Mouse (Mus musculus) brown adipose tissue, adult 24 weeks (tissue): ENCODE measurements around the gene Dmpk. TPM values are rescaled to one million over a fixed set of nuclear protein-coding genes. Genes with fewer than 3 reads are reported as not detected.

Source experiments
- H3K27ac ChIP-seq: fragments of 200-500 bp; replicated peaks from 2 replicates; pipeline ENCODE4 v1.5.1; 2012; ENCODE audit warnings: low read depth, mild to moderate bottlenecking, low read length
- H3K4me1 ChIP-seq: fragments of 200-500 bp; 2 replicates; pipeline ENCODE4 v1.6.1; 2012; ENCODE audit warnings: low read length, mixed read lengths; ENCODE audit not compliant: control insufficient read depth, insufficient read depth, insufficient read length
- H3K4me3 ChIP-seq: fragments of 200-500 bp; 2 replicates; pipeline ENCODE4 v1.5.1; 2012; ENCODE audit warnings: low read depth, mild to moderate bottlenecking, low read length, moderate library complexity; ENCODE audit not compliant: insufficient read depth
- polyA plus RNA-seq: library from polyadenylated mRNA; stranded (reverse); fragments of >200 nt; gene quantifications from 2 replicates; pipeline ENCODE4 v1.2.4, GENCODE M21; 2012; ENCODE audit not compliant: missing spikeins, insufficient read depth, insufficient read length

Gene Dmpk
- polyA plus RNA-seq, 1 experiment = 72.5 TPM

DNA sequence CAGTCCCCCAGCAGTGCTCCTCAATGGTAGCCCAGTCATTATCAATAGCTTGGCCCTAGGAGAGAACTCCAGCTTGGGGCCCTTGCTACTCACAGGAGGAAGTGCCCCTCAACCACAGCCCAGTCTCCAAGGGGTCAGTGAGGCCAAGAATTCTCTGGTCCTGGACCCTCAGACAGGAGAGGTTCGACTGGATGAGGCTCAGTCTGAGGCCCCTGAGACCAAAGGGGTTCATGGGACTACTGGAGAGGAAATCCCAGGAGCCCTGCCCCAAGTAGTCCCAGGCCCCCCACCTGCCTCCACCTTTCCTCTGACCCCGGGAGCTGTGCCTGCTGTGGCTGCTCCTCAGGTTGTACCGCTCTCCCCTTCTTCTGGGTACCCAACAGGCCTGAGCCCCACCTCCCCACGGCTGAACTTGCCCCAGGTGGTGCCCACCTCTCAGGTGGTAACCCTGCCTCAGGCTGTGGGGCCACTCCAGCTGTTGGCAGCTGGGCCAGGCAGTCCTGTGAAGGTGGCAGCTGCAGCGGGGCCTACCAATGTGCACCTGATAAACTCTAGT is 12.8 kb downstream of the Dmpk start:
- peaks cover 5% of the 10 kb centered on the region; the same call in 1 of the 2 replicates for H3K4me1 ChIP-seq
- no peak overlapping the region for H3K27ac ChIP-seq
- H3K4me3 ChIP-seq = no peak overlapping the region

DNA sequence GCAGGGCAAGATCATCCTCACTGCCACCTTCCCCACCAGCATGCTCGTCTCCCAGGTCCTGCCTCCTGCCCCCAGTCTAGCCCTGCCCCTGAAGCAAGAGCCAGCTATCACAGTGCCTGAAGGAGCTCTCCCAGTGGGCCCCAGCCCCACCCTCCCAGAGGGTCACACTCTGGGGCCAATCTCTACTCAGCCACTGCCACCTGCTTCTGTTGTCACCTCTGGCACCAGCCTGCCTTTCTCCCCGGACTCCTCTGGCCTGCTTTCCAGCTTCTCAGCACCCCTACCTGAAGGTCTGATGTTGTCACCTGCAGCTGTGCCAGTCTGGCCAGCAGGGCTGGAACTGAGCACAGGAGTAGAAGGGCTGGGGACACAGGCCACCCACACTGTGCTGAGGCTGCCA is 13.6 kb downstream of the Dmpk start:
- Histone ChIP-seq H3K4me1 (peaks cover 5% of the 10 kb centered on the region; the same call in 1 of the 2 replicates), H3K4me3 (no peak overlapping the region), H3K27ac (no peak overlapping the region)

DNA sequence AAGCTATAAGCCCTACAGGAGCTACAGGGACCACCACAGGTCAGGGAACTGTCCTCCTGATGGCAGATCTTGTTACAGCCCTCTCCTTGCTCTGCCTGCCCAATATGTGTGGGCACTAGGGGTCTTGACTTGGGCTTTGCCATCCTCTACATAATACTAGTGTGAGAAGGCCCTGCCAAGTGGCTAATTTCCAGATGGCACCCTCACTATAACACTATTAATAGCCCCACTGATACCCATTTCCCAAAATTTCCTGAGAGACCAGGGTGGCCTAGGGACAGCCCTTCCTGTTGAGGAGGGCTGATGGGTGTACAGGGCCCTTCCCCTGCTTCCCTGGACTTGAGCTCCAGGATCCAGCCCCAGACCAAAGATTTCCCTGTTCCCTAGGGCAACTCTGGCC is 14.2 kb downstream of the Dmpk start:
- Histone ChIP-seq H3K4me1 (peaks cover 5% of the 10 kb centered on the region; the same call in 1 of the 2 replicates), H3K4me3 (no peak overlapping the region), H3K27ac (no peak overlapping the region)

DNA sequence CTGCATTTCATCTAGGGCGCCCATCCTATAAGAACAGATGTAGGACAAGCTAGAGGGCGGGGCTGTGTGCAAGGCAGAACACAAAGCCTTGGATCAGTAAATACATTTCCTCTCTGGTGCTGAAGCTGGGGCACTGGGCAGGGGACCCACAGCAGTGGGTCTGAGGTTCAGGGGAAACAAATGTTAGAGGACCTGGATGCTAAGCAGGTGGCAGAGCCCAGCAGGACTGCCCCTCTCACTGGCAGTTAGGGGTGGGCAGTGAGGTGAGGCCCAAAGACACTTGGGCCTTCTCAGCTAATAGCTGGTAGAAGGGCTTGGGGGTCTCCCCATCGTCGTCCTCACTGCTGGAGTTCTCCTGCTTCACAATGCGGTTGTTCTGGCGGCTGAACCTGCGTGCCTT is 15.2 kb downstream of the Dmpk start:
- Histone ChIP-seq H3K4me1 (peaks cover 5% of the 10 kb centered on the region; the same call in 1 of the 2 replicates), H3K27ac (no peak overlapping the region), H3K4me3 (no peak overlapping the region)

DNA sequence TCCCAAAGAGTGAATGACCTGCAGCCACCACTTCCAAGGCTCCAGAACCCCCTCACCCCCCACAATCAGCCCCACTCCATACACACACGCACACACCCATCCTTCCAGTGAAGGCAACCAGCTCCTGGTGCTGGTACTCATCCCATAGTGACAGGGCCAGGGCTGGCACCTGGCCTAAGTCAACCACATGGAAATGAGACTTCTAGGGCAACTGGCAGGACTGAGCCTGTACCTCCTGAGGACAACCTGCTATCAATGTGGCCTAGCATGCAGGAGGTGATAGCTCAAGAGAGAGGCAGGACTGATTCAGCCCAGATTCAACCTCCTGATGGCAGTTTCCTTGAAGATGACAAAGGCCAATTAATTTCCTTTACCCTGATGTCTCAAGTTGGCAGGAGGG is 16.6 kb downstream of the Dmpk start:
- no peak overlapping the region for H3K27ac ChIP-seq
- H3K4me3 ChIP-seq = no peak overlapping the region
- H3K4me1 ChIP-seq = peaks cover 5% of the 10 kb centered on the region; the same call in 1 of the 2 replicates

DNA sequence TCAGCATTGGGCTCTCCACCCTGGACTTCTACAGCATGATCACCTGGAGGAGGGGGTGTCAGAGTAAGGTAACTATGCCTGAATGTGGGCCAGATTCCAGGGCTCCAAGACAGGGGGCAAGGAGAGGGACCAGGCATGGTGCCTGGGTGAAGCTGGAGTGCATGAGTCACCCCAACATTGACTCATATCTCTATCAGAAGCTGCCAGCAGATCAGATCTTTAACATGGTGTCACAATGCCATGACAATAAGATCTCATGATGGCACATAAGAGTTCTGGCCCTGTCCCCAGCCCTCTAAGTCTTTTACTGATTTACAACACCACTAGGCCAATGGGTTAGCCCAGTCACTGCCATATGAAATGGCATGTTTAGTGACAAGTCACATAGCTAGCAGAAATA is 20.1 kb downstream of the Dmpk start:
- H3K4me1 ChIP-seq = no peaks in the 10 kb centered on the region

DNA sequence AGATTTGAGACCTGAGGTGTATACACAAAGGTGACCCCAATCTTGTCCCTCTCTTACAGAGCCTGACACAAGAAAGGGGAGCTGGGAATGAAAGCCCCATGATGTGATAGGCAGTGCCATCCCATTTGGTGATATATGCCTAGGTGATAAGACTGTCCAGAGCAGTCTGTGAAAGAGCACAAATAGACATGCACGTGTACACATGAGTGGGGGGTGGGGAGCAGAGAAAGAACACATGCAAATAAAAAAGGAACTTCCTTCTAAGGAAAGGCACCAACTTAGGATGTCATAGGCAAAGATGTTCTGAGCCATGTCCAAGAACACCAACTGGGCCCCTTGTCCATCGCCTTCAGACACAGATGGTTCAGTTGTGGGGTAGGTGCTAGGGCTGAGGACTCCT is 20.8 kb downstream of the Dmpk start:
- Histone ChIP-seq H3K27ac (no peak overlapping the region), H3K4me3 (no peak overlapping the region), H3K4me1 (no peaks in the 10 kb centered on the region)

More for the DNA sequence above, 20.1 kb downstream of the Dmpk start:
- Histone ChIP-seq H3K27ac (no peak overlapping the region), H3K4me3 (no peak overlapping the region)

DNA sequence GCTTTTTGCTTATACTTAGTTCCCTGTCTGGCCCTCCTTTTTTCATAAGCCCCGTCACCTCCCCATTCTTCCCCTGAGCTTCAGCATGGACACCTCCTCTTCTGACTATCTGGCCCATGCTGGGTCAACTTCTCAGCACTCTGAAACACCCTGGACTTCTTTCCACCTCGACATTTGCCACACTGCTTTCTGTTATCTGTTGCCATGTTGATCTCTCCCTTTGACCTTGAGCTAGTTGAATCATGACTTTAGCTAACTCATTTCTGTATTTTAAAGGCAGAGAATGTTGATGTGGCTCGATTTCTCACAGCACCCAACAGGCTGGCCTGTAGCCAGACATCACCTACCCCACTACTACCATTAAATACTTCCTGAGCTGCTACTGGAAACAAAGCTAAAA is 23.8 kb downstream of the Dmpk start:
- H3K27ac ChIP-seq = no peak overlapping the region
- H3K4me1 ChIP-seq = no peaks in the 10 kb centered on the region
- H3K4me3 ChIP-seq = no peak overlapping the region

DNA sequence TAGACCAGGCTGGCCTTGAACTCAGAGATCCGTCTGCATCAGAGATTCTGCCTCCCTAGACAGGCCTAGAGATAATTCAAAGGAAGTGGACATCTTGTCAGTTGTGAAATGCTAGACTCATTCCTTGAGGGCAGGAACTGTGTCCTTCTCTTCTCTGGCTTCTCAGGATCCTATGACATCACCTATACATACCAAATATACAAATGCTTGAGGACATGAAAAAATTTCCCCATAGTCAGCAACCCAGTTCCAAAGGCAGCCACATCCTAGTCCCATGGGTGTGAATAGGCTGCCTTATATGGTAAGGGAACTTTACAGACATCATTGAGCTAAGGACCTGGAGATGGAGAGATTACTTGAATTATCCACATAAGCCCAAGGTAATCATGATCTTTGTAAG is 25.9 kb downstream of the Dmpk start:
- Histone ChIP-seq H3K4me1 (no peaks in the 10 kb centered on the region), H3K4me3 (no peak overlapping the region), H3K27ac (no peak overlapping the region)

DNA sequence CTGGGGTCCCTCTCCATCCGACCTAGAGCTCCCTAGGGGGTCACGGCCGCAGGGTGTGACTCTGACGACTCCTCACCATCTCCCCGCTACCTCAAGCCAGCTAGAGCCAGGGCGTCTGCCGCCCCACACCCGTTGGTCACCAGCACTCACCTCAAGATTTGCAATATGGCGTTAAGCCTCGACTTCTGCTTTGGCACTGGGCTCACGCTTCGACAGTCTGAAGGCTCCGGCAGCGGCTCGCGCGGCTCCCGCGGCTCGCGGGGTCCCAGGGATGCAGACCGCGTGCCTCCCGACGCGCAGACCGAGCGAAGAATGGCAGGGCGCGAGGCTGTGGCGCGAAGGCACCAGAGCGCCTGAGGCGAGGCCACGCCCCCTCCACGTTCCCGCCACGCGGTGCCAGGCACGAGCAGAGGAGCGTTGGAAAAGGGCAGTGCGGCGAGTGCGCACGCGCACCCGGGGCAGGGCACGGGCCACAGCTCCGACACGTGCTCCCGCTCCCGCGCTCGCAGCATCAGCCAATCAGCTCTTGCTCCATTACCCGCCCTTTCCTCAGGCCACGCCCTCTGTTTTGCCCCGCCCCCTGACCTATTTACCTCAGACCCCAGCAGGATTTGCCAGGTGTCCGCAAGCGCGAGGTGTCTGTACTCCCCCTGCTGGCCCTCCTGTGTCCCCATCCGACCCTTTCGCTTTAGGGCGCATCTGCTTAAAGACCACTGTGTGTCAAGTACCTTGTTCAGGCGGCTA is 34.6 kb downstream of the Dmpk start, which contains the start of gene Gm4969:
Gene Gm4969 (minus strand): TSS at position 341 of the 744 bp plus-strand sequence.
- H3K27ac ChIP-seq = no peak within 1 kb of the TSS
- H3K4me3 ChIP-seq = no peak within 1 kb of the TSS

DNA sequence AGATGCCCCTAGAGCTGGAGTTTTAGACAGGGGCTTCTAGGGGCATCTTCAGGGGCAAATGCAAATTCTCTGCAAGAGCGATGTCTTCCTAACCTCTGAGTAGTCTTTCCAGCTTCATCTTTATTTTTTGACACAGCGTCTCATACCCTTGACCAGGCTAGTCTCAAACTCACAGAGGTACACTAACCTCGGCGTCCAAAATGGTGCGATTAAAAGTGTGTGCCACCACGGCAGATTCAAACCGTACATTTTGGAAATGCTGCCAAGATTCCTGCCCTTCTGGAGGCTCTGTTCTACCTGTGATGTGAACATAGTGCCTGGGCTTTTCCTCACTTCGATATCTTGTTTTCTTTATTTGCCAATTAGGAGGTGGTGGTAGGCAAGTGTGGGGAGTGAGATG is 35.4 kb downstream of the Dmpk start:
- Histone ChIP-seq H3K4me3 (no peak overlapping the region), H3K4me1 (0 out of 2 replicates have a peak, but pooled peaks cover 6% of the 10 kb centered on the region), H3K27ac (no peak overlapping the region)

More for the DNA sequence above, 34.6 kb downstream of the Dmpk start, which contains the start of gene Gm4969:
- H3K4me1 ChIP-seq = 0 out of 2 replicates have a peak, but pooled peaks cover 6% of the 10 kb centered on the region

DNA sequence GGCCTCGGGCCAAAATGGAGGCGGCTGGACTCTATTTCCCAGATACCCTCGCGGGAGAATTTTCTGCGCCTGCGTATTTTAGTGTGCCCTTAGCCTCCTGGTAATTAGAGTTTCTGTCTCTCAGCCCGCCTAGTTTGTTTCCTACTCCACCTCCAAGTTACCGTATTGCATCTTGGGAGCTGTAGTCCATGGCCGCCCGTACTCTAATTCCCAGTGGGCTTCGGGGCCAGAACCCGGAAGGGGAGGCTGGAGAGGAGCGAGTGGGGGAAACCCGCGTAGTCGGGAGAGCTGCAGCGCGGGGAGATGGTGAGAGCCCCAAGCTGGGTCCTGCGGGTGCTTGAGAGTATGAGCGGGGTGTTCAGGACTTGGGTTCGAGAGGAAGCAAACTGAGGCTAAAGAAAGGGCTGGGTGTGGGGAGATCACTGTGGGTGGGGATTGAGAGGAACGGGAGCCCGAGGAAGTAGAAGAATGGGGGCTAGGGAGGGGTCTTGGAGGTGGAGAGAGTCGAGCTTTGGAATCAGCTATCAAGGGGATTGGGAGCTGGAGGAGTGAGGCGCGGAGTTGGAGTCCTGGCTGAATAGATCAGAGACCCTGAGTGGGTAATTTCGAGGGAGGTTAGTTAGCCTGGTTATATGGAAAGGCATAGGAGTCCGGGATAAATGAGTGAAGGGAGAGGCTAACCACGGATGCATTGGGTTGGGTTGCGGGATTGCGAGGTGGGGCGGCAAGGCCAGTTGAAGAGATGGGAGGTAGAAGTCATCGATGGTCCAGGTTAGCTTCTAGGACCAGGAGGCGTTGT is 36.2 kb downstream of the Dmpk start, which contains the start of gene Fbxo46:
Gene Fbxo46 (plus strand): TSS at position 229 of the 799 bp plus-strand sequence.
- H3K4me1 ChIP-seq = 0 out of 2 replicates have a peak, but pooled peaks cover 6% of the 10 kb centered on the region
- H3K27ac ChIP-seq = peak within 1 kb of the TSS; percentile 51
- peak within 1 kb of the TSS; percentile 89 for H3K4me3 ChIP-seq

DNA sequence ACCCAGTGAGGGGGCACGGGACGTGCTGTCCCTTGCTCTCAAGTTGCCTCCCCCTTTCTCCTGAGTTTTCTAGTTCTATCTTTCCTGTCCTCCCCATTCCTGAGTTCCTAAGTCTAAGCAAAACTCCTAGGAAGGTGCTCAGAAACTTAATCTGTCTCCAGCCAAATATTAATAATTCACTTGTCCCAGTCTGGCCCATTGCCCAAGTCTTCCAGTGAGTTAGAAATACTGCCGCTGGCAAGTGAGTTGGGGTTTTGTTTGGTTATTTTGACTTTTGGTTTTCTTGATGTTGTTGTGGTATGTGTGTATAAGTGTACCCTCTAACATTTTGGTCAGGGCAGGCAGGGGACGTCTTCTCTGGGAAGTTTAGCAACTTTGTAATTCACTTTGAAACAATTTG is 38.0 kb downstream of the Dmpk start:
- Histone ChIP-seq H3K4me1 (0 out of 2 replicates have a peak, but pooled peaks cover 6% of the 10 kb centered on the region), H3K4me3 (no peak overlapping the region), H3K27ac (no peak overlapping the region)

DNA sequence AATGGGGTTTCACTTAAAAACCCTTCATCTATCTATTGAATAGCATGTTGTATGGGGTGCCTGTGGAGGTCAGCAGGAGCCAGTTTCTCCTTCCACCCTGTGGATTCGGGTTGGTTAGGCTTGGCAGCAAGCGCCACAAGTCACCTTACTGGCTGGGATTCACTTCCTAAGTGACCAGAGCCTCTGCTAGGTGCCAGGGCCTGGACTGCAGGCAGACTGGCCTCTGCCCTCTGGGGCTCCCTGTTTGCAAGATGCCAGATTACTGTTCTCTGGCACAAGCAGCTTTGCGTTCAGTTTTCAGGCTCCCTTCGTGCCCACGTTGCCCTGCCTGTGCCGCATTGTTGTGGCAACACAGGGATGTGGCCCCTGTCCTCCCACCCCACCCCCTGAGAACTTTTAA is 41.1 kb downstream of the Dmpk start:
- H3K27ac ChIP-seq = no peak overlapping the region
- no peak overlapping the region for H3K4me3 ChIP-seq
- 0 out of 2 replicates have a peak, but pooled peaks cover 4% of the 10 kb centered on the region for H3K4me1 ChIP-seq

DNA sequence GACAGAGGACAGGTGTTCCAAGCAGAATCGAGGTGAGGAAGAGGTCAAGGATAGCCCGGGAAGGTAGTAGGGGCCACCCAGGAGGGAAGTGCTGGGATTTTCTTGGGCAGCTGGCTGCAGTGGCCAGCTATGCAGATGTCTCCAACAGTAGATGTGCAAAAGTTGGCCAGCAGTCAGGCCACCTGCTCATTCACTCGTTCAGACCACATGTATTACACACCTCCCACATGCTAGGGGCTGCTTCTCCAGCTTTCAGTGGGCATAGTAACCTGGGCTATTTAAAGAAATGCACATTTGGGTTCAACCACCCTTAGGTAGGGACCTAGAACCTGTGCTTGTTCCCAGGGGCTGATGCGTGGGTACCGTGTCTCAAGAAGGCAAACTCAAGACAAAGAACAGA is 44.1 kb downstream of the Dmpk start:
- Histone ChIP-seq H3K27ac (no peak overlapping the region), H3K4me3 (no peak overlapping the region), H3K4me1 (no peaks in the 10 kb centered on the region)
